Mouse (Mus musculus) liver, embryonic 14.5 days (tissue): Measurements from ENCODE around the gene 0610037L13Rik.

Experiments
- CTCF ChIP-seq: IDR thresholded peaks from 2 replicates; pipeline ENCODE4 v1.5.1; 2016; ENCODE audit warnings: antibody characterized with exemption, low read depth, control low read depth
- EP300 ChIP-seq: IDR thresholded peaks from 2 replicates; pipeline ENCODE4 v1.6.1; 2016; ENCODE audit warnings: antibody characterized with exemption, low read depth

DNA sequence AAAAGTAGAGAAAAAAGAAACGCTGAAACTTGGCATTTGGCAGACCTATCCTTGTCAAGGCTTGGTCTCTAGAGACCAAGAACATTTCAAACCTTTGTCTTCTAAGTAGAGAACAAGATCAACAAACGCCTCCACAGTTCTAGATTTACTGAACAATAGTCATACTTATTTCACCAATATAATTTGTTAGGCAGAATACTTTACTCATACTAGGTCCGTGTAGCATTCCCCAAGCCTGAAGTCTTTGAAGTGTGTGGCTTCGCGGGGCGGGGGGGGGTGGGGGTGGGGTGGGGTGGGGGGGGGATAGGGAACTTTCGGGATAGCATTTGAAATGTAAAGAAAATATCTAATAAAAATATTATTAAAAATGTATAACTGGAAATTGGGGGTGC, 34.2 kb downstream of the 0610037L13Rik start:
- TF ChIP-seq EP300 (no peak), CTCF (no peak)
